Mouse (Mus musculus) embryo, embryonic 10.5 days (tissue): Measurements from ENCODE around the gene Slit3.

ENCODE experiments used
- DNase-seq: peaks from one replicate; pipeline ENCODE4 v3.0.0-alpha.2; 2015; ENCODE audit warnings: low spot score

Gene Slit3

DNA sequence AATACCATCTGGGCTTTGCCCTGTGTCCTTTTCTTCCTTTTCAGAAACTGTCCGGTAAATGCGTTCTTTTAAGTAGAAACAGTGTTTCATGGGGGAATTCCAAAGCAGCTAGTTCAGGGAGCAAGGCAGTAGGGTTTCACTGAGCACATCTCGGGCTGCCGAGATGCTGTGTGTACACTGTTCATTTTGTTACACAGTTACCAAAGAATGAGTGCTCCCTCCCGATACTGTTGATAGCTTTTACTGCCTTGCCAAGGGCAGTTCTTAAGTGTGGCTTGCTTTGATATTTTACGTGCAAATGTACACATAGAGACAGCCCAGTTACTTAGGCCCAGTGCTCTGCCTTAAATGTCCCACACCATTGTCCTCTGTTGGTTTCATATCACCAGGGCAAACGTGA is 516.1 kb downstream of the Slit3 start:
- no peak for DNase-seq

DNA sequence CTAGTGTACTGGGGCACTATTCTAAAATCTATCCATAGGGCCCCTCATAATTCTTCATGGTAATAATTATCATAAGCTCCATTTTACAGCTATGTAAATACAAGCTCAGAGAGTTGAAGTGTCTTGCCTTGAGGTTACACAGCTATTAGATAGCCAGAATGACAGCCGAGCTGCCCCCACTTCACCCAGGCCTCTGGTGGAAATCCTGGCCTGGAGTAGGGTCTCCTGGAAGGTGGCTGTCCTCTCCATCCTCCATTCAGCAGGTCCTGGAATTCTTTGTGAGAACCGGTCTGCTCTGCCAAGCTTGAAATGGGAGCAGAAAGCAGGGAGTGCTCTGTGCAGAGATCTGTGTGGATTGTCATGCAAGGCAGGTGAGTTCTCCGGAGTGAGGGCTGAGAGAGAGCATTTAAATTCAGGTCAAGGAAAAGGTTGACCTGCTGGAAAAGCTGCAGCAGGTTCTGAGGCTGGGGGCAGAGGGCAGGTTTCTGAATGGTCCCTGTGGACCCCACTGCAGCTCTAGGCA is 517.9 kb downstream of the Slit3 start:
- peak; percentile 27 for DNase-seq

DNA sequence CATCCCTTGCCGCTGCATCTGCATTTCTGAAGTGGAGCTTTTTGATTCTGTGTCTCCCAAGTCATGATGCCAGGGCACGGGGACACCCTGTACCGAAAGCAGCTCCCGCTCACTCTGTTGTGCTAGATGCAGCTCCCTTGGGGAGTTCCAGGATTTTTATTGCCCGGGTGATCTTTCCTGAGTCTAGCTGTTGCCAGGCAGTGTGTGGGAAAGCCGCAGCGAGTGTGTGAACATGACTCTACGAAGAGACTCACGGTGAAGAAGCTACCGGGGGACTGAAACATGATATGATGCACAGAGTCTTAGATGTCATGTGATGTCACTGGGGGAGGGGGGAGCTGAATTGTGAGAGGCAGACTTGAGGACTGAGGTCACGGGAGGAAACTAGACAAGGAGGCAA is 518.4 kb downstream of the Slit3 start:
- peak; percentile 75 for DNase-seq

DNA sequence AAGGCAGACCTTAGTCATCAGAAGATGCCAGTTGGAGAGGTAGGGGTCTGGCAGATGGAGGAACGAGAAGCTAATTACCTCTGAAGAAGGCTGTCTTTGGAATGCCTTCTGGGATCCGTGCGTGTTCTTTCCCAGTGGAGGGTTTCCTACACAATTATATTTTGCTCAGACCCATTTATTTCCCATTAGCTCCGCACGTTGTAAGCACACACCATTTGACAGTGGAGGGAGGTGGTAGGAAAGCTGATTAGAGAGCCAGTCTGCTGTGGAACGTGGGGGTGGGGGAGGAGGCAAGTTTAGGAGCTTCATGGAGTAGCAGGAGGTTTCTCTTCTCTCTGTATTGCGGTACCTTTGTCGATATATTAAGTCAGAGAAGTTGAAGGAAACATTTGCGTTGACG is 530.3 kb downstream of the Slit3 start:
- DNase-seq = no peak

DNA sequence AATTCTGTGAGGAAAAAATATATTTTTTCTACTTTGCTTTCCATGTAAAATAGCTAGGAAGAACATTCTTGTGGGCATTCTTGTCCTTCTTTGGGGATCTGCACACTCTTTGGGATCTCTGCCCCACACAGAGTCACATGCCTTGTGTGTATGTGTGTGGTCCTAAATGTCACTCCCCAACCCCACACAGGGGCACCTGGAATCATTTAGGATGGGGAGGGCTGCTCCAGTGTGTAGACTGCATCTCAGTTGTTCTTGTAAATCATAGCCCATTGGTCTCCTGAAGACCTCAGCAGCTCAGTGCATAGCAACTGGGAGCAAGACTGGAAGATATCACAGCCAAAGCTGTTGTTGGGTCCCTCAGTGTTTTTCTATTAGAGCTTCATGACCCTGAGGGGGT is 534.8 kb downstream of the Slit3 start:
- DNase-seq = peak; percentile 40

DNA sequence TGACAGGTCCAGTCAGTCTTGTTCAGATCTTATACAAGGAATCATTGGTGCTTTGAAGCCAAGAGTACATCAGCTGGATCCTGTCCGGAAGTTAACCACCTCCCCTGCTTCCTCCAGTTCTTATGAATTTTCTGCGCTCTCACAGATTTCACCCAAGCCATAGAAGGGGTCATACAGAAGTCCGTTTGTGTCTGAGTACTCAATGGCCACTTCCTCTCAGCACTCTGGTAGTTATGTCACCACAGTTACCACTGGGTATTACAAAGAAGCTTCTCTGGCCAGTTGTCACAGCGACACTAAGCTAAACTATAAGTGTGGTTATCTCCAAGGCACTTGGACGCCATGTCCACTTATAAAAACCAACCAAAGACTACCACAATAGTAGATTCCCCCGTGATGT is 536.6 kb downstream of the Slit3 start:
- no peak for DNase-seq

DNA sequence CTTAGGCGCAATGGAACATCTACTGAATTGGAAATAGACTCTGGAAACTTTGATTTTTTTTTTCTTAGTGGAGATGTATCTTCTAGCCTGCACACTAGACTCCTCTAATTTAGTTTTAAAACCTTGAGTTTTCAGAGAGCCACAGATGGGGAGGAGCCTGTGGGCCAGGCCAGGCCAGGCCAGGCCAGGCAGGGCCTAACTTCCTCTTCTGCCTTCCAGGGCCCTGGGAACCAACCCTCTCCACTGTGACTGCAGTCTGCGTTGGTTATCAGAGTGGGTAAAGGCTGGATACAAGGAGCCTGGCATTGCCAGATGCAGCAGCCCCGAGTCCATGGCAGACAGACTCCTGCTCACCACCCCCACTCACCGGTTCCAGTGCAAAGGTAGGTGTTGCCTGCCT is 539.9 kb downstream of the Slit3 start:
- no peak for DNase-seq

DNA sequence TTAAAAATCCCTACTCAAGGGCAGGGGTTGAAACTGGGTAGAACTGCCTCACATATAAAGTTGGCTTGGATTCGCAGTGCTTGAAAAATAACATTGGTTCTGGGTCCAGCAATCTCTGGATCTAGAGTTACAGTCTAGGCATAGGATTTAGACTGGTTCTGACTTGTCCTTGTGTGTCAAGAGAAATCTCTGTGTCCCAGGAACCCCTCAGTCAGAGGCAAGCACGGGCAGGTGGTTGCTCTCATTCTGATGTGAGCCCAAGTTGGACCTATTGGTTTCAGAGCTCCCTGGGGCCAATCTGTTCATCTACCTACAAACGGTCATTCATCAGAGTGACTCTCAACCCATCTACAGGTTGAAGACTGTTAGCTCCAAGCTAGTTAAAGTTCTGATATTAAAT is 541.9 kb downstream of the Slit3 start:
- no peak for DNase-seq

DNA sequence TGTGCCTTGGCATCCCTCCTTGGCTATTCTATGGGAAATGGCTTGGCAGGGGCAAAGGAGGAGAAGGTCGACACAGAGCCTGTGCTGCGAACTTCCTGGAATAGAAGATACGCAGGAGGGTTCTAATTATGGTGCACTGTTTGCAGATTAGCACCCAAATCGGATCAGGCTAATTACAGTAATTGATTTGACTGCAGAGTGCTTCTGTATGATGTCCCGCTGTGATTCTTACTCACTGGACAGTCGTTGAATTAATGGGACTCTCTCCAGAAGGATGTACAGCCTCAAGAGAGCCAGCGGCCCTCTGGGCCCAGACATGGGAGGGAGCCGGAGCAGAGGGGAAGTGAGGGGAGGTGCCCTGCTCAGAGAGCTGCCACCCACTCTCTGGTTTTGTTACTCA is 542.6 kb downstream of the Slit3 start:
- no peak for DNase-seq

DNA sequence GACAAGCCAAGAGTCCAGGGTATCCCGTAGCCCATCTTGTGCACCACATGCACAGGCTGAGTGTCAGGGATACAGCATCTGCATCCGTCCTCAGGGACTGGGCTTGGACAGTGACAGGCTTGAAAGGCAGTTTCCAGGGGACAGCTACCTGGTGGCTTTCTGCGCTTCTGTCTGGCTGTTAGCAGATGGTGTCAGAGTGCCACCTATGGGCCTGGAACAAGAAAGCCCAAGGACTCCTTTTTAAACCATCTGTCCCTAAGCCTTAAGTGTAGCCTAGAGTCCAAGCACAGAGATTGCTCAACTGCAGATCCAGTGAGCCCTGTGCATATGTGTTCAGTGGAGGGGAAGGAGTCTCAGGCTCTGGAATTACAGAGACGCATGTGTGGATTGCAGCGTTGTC is 544.0 kb downstream of the Slit3 start:
- peak; percentile 63 for DNase-seq

DNA sequence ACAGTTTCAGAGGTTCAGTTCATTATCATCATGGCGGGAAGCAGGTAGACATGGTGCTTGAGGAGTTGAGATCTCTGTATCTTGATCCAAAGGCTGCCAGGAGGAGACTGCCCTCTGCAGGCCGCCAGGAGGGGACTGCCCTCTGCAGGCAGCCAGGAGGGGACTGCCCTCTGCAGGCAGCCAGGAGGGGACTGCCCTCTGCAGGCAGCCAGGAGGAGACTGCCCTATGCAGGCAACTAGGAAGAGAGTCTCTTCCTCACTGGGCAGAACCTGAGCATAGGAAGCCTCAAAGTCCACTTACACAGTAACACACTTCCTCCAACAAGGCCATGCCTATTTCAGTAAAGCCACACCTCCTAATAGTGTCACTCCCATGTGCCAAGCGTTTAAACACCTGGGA is 546.4 kb downstream of the Slit3 start:
- DNase-seq = peak; percentile 37

DNA sequence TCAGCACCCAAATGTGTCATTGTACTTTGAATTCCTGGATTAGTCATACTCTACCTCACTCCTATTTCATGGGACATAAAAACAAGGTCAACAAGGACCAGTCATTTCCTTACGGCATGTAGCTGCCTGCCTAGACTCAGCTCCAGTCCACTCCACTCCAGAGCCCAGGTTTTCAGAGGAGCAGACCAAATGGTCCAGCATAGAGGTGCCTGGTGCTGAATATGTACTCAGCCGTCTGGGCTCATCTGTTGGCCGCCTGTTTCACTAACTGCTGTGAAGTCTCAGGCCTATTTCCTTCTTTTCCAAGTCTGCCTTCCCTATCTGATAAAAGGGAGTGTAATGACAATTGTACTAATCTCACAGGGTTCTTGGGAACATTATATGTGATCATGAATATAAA is 547.1 kb downstream of the Slit3 start:
- DNase-seq = no peak

DNA sequence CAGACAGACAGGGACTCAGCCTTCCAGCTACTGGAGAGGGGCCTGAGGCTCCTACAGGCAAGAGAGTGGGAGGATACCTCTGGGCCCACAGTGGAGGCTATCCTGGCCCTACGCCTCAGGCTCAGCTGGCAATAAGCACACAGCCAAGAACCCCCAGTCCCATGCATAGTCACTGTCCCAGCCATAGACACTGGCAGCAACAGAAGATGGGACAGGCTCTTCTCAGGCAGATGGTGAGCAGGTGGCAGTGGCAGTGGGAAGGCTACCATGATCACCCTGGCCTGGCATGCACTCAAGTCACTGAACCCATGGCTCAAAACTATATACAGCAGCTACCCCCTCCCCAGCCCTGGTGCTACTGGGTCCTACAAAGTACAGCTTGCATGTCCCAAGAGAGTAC is 547.7 kb downstream of the Slit3 start:
- DNase-seq = no peak

DNA sequence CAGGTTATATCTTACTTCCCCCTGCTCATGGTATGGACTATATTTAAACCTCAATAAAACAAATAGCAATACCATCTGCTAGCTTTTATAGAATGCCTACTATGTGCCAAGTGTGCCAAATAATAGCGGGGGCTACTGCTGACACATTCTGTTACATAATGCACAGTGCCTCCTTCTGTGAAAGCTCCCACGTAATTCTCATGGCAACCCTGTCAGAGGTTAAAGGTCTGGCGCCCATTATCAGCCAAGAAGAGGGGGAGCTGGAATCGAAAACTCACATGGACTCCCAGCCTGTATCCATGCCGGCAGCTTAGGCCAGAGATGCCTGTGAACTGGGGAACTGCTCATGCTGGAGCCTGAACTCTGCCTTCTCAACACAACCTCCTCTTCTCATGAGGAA is 548.5 kb downstream of the Slit3 start:
- DNase-seq = no peak

DNA sequence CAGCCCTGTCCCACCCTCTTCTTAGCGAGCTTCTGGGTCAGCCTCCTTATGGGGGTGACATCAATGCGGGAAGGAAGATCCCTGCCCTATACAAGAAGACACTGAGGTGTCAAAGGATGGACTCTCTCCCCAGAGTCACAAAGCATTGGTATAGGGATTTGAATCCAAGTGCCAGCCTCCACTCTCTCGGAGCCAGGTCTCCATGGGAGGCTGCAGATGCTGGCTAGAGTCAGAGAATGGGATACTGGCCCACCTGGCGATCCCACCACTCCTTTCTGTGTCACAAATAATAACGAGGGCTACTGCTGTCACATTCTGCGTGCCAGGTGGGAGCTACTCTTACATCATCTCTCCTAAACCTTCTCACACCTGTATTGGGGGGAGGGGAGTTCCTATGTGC is 549.2 kb downstream of the Slit3 start:
- no peak for DNase-seq

DNA sequence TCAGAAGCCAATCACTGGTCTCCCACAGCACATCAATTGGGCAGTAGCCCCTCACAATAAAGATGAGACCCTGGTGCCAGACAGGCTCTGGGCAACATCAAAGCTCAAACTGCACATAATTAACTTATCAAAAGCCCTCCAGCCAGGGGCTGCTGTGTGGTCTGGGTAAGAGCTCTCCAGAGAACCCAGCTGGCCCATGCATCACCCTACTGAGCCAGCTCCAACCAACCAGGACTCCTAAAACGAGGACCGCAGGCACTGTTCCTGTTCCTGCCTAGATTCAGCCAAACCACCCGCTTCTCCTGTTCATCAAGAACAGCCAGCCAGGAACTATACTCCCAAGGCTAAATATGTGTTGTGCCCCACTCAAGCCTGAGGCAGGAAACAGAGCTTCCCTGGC is 549.7 kb downstream of the Slit3 start:
- DNase-seq = no peak

DNA sequence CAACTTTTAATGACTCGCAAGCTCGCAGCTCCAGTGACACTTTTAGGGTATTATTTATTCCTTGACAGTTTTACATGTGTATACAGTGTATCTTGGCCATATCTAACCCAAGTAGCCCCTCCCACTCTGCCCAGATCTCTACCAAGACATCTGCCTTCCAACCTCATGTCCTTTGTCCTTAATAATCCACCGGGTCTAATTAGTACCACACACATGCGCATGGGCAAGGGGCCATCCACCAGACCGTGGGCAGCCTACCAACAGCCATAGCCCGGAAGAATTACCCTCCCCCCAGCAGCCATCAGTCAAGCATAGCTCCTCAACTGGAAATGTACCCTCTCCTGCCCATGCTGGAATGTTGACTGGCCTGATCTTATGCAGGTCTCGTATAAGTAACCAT is 552.0 kb downstream of the Slit3 start:
- no peak for DNase-seq

DNA sequence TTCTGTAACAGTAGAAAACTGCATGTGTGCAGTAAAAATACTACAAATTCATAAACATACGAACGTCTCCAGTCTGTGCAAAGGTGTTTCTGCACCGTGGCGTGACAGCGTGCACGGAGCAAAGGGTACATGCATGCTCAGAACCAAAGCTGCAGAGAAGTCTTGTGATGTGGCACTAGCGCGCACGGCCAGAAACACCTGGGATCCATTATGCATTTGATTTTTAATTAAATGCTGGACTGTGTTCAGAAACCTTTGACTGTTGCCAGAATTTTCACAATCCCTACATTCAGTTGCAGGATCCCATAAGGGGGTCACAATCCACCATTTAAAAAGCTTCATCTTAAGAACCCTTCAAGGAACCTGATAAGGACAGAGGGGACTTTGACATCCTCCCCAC is 553.2 kb downstream of the Slit3 start:
- DNase-seq = no peak

DNA sequence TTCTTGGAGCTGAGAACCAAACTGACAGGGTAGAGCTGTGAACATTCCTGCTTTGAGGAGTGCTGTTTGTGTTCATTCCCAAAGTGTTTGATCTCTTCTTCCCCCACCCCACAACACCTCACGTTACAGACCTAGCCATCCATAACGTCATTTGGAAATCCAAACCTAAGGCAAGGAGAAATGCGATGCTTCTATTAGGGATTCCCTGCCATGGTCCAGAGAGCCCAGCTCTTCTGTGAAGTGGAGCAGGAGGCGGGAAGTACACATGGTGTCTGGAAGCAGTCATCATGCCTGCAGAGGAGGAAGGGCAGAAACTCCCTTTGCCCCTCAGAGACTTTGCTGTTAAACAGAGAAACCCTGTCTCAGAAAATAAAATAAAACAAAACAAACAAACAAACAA is 555.7 kb downstream of the Slit3 start:
- no peak for DNase-seq

DNA sequence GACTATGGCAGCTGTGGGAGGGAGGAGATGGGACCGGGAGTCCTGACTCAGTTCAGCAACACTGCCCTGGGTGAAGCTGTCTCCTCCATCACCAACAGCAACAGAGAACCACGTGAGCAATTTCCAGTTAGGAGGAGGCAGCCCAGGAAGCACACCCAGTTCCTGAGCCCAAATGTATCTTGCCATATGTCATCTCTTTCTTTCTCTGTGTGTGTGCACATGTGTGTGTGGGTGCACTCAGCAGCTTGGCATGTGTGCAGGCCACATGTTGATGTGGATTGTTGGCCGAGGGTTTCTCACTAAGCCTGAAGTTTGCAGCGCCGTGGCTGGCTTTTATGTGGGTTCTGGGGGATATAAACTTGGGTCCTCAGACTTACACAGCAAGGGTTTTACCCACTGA is 559.0 kb downstream of the Slit3 start:
- DNase-seq = no peak

DNA sequence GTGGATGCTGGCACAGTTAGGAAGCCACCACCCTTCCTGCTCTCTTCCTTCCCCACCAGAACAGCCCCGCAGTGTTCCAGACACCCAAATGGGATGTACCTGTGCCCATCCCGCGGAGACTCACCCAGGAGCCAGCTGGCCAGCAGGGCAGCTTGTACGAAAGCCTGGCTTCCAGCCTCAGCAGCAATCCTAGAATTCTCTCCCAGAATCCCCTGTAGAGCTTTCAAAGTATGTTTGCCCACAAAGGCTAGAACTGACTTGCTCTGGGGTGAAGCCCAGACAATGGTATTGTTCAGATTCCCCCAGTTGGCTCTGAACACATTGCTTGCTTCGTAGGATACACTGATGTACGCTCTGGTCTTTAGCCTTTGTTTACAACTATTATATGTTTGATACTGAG is 566.3 kb downstream of the Slit3 start:
- no peak for DNase-seq

DNA sequence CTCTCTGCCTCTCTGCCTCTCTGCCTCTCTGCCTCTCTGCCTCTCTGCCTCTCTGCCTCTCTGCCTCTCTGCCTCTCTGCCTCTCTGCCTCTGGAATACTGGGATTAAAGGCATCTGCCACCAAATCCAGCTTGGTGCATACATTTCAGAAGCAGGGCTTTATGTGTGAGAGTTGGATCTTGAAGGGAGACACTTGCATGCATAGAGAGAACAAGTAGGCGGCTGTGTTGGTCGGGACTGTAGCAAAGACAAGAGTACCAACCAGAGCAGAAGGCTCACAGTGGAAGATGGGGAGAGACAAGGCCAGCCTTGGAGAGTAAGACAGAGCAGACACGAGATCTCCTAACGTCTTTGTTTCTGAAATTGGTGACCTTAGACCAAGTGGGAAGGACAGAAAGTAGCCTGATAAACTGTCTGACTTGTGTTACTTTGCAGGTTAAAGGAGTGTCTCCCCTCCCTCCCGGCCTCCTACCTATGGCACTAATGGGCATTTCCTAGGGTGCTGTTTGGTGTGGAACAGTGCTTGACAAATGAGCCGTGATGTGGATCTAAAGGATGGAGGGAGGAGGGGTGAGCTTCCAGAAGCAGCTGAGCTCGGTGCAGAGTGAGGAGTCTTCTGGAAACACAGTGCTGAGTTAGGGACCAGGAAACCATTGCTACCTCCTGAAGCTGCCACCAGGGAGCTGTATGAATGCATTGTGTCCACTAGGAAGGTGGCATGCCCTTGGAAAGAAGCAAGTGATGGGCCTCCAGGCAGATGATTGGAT is 569.7 kb downstream of the Slit3 start:
- DNase-seq = no peak

DNA sequence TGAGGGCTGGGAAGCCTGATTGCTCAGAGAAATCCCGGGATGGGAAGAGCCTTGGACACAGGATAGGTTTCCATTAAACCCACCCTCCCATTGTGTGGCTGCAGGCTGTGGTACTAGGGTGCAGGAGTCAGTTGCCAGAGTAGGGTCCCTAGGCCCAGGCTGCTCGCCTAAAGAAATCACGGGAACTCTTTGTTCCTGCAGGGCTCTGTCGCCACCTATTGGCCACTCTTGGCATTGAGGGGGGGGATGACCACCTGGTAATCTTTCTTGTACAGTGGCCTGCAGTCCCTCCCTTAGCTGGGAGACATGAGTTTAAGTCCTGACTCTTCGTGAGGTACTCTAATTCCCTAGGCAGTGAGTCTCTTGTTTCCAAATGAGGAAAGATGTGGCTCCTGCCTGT is 572.1 kb downstream of the Slit3 start:
- DNase-seq = peak; percentile 86

DNA sequence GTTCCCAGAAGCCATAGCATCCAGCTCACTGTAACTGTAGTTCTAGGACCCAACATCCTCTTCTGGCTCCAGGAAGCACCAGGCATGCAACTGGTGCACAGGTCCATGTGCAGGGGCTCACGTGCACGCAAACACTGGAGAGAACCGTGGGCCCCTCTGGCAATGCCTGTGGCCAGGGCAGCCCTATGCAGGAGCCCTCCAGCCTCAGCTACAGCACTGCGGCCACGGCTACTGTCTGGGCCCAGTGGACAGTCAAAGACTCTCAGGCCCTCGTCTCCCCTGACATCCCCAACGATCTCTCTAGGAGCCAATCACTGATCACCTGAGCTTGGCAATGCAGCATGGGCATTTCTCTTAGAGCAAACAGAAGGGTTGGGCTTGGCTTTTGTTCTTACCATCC is 572.6 kb downstream of the Slit3 start:
- DNase-seq = no peak
